Mouse (Mus musculus): ENCODE data around the gene Tcea2. TPM values are rescaled to one million over a fixed set of nuclear protein-coding genes. Genes with fewer than 3 reads are reported as not detected.

The Tcea2 gene
- polyA plus RNA-seq, 1 experiment from 2014 or later: 25.2 TPM

- no peaks in the 10 kb centered on the region for H3K36me3 ChIP-seq (ENCODE audit: control insufficient read depth, insufficient read depth, low read length)
- ATAC-seq (ENCODE audit: insufficient number of reproducible peaks, low FRiP score, low TSS enrichment, low read depth) (no peak), DNase-seq (ENCODE audit: low spot score) (no peak)
- H3K27me3 ChIP-seq (ENCODE audit: control insufficient read depth, insufficient read depth, low read length): peaks cover 16% of the 10 kb centered on the region
- 0 out of 2 replicates have a peak overlapping the region, but pooled peaks have one; percentile 12 for H3K27ac ChIP-seq (replicated peaks; ENCODE audit: low read depth, low read length)
- no peak overlapping the region for H3K4me2 ChIP-seq (ENCODE audit: low read depth, severe bottlenecking)
- no peak overlapping the region for H3K9ac ChIP-seq (ENCODE audit: low read length)
- H3K9me3 ChIP-seq (ENCODE audit: control insufficient read depth, low read length): no peaks in the 10 kb centered on the region
- H3K4me1 ChIP-seq (ENCODE audit: control insufficient read depth, insufficient read depth, low read length): peaks cover 32% of the 10 kb centered on the region
- WGBS: 66% methylated on average over 5 of the region's 5 CpGs
- H3K4me3 ChIP-seq (ENCODE audit: low read depth, low read length): no peak overlapping the region
These were observed 2.9 kb upstream of the Tcea2 start for GRCm38 (mm10) chr2:181677096-181677754.

- Histone ChIP-seq H3K9ac (ENCODE audit: low read length) (no peak overlapping the region), H3K36me3 (ENCODE audit: control insufficient read depth, insufficient read depth, low read length) (no peaks in the 10 kb centered on the region), H3K27me3 (ENCODE audit: control insufficient read depth, insufficient read depth, low read length) (peaks cover 11% of the 10 kb centered on the region), H3K4me2 (ENCODE audit: low read depth, severe bottlenecking) (no peak overlapping the region), H3K4me3 (ENCODE audit: low read depth, low read length) (no peak overlapping the region), H3K4me1 (ENCODE audit: control insufficient read depth, insufficient read depth, low read length) (peaks cover 32% of the 10 kb centered on the region), H3K27ac (replicated peaks; ENCODE audit: low read depth, low read length) (0 out of 2 replicates have a peak overlapping the region, but pooled peaks have one; percentile 12), H3K9me3 (ENCODE audit: control insufficient read depth, low read length) (no peaks in the 10 kb centered on the region)
- WGBS: 58% methylated on average over 3 of the region's 3 CpGs
- ATAC-seq (ENCODE audit: insufficient number of reproducible peaks, low FRiP score, low TSS enrichment, low read depth): no peak
- no peak for DNase-seq (ENCODE audit: low spot score)
These were observed 2.4 kb upstream of the Tcea2 start for GRCm38 (mm10) chr2:181677755-181678098.

GRCm38 (mm10) chr2:181678780-181679179 is 1.3 kb upstream of the Tcea2 start:
- 42% methylated on average over 1 of the region's 1 CpGs for WGBS
- Histone ChIP-seq H3K9ac (ENCODE audit: low read length) (no peak overlapping the region), H3K4me2 (ENCODE audit: low read depth, severe bottlenecking) (no peak overlapping the region; the same call in 1 of the 2 replicates), H3K9me3 (ENCODE audit: control insufficient read depth, low read length) (no peaks in the 10 kb centered on the region), H3K27ac (replicated peaks; ENCODE audit: low read depth, low read length) (no peak overlapping the region), H3K36me3 (ENCODE audit: control insufficient read depth, insufficient read depth, low read length) (no peaks in the 10 kb centered on the region), H3K27me3 (ENCODE audit: control insufficient read depth, insufficient read depth, low read length) (peaks cover 4% of the 10 kb centered on the region), H3K4me3 (ENCODE audit: low read depth, low read length) (no peak overlapping the region), H3K4me1 (ENCODE audit: control insufficient read depth, insufficient read depth, low read length) (peaks cover 28% of the 10 kb centered on the region)
- DNase-seq (ENCODE audit: low spot score) (peak; percentile 79), ATAC-seq (ENCODE audit: insufficient number of reproducible peaks, low FRiP score, low TSS enrichment, low read depth) (peak; percentile 52; the same call in 1 of the 2 replicates)

- peak overlapping the region; percentile 88 for H3K4me2 ChIP-seq (ENCODE audit: low read depth, severe bottlenecking)
- H3K4me3 ChIP-seq (ENCODE audit: low read depth, low read length): peak overlapping the region; percentile 69
- H3K27me3 ChIP-seq (ENCODE audit: control insufficient read depth, insufficient read depth, low read length): no peaks in the 10 kb centered on the region
- WGBS: 21% methylated on average over 7 of the region's 7 CpGs
- DNase-seq (ENCODE audit: low spot score) (no peak), ATAC-seq (ENCODE audit: insufficient number of reproducible peaks, low FRiP score, low TSS enrichment, low read depth) (no peak)
- H3K9me3 ChIP-seq (ENCODE audit: control insufficient read depth, low read length): no peaks in the 10 kb centered on the region
- peaks cover 15% of the 10 kb centered on the region for H3K4me1 ChIP-seq (ENCODE audit: control insufficient read depth, insufficient read depth, low read length)
- no peak overlapping the region for H3K27ac ChIP-seq (replicated peaks; ENCODE audit: low read depth, low read length)
- peak overlapping the region; percentile 90 for H3K9ac ChIP-seq (ENCODE audit: low read length)
- H3K36me3 ChIP-seq (ENCODE audit: control insufficient read depth, insufficient read depth, low read length): no peaks in the 10 kb centered on the region
These were observed 607 bp downstream of the Tcea2 start for GRCm38 (mm10) chr2:181680716-181681117.

GRCm38 (mm10) chr2:181681978-181682377 is 1.9 kb downstream of the Tcea2 start:
- Histone ChIP-seq H3K4me1 (ENCODE audit: control insufficient read depth, insufficient read depth, low read length) (peaks cover 13% of the 10 kb centered on the region), H3K4me3 (ENCODE audit: low read depth, low read length) (no peak overlapping the region), H3K27ac (replicated peaks; ENCODE audit: low read depth, low read length) (no peak overlapping the region), H3K9ac (ENCODE audit: low read length) (no peak overlapping the region), H3K27me3 (ENCODE audit: control insufficient read depth, insufficient read depth, low read length) (no peaks in the 10 kb centered on the region), H3K4me2 (ENCODE audit: low read depth, severe bottlenecking) (no peak overlapping the region), H3K36me3 (ENCODE audit: control insufficient read depth, insufficient read depth, low read length) (no peaks in the 10 kb centered on the region; the same call in 1 of the 2 replicates), H3K9me3 (ENCODE audit: control insufficient read depth, low read length) (no peaks in the 10 kb centered on the region)
- ATAC-seq (ENCODE audit: insufficient number of reproducible peaks, low FRiP score, low TSS enrichment, low read depth) (no peak), DNase-seq (ENCODE audit: low spot score) (no peak)
- WGBS: 94% methylated on average over 1 of the region's 1 CpGs

- Histone ChIP-seq H3K9ac (ENCODE audit: low read length) (no peak overlapping the region), H3K27ac (replicated peaks; ENCODE audit: low read depth, low read length) (no peak overlapping the region), H3K4me1 (ENCODE audit: control insufficient read depth, insufficient read depth, low read length) (peaks cover 9% of the 10 kb centered on the region), H3K36me3 (ENCODE audit: control insufficient read depth, insufficient read depth, low read length) (no peaks in the 10 kb centered on the region; the same call in 1 of the 2 replicates), H3K4me2 (ENCODE audit: low read depth, severe bottlenecking) (no peak overlapping the region), H3K9me3 (ENCODE audit: control insufficient read depth, low read length) (no peaks in the 10 kb centered on the region), H3K27me3 (ENCODE audit: control insufficient read depth, insufficient read depth, low read length) (no peaks in the 10 kb centered on the region), H3K4me3 (ENCODE audit: low read depth, low read length) (no peak overlapping the region)
- WGBS: 68% methylated on average over 4 of the region's 4 CpGs
- no peak for ATAC-seq (ENCODE audit: insufficient number of reproducible peaks, low FRiP score, low TSS enrichment, low read depth)
- no peak for DNase-seq (ENCODE audit: low spot score)
These were observed 3.3 kb downstream of the Tcea2 start for GRCm38 (mm10) chr2:181683381-181683780.

GRCm38 (mm10) chr2:181684713-181685112 is 4.6 kb downstream of the Tcea2 start:
- Histone ChIP-seq H3K9ac (ENCODE audit: low read length) (no peak overlapping the region), H3K9me3 (ENCODE audit: control insufficient read depth, low read length) (no peaks in the 10 kb centered on the region), H3K4me3 (ENCODE audit: low read depth, low read length) (no peak overlapping the region), H3K27ac (replicated peaks; ENCODE audit: low read depth, low read length) (no peak overlapping the region), H3K4me2 (ENCODE audit: low read depth, severe bottlenecking) (no peak overlapping the region), H3K36me3 (ENCODE audit: control insufficient read depth, insufficient read depth, low read length) (peaks cover 6% of the 10 kb centered on the region; the same call in 1 of the 2 replicates), H3K27me3 (ENCODE audit: control insufficient read depth, insufficient read depth, low read length) (no peaks in the 10 kb centered on the region), H3K4me1 (ENCODE audit: control insufficient read depth, insufficient read depth, low read length) (peaks cover 7% of the 10 kb centered on the region)
- 89% methylated on average over 1 of the region's 1 CpGs for WGBS
- ATAC-seq (ENCODE audit: insufficient number of reproducible peaks, low FRiP score, low TSS enrichment, low read depth) (no peak), DNase-seq (ENCODE audit: low spot score) (no peak)

GRCm38 (mm10) chr2:181685686-181686085 is 5.6 kb downstream of the Tcea2 start:
- 93% methylated on average over 4 of the region's 4 CpGs for WGBS
- DNase-seq (ENCODE audit: low spot score): no peak
- H3K9ac ChIP-seq (ENCODE audit: low read length): no peak overlapping the region
- peaks cover 6% of the 10 kb centered on the region for H3K4me1 ChIP-seq (ENCODE audit: control insufficient read depth, insufficient read depth, low read length)
- no peak for ATAC-seq (ENCODE audit: insufficient number of reproducible peaks, low FRiP score, low TSS enrichment, low read depth)
- H3K27me3 ChIP-seq (ENCODE audit: control insufficient read depth, insufficient read depth, low read length): no peaks in the 10 kb centered on the region
- no peak overlapping the region for H3K27ac ChIP-seq (replicated peaks; ENCODE audit: low read depth, low read length)
- H3K4me3 ChIP-seq (ENCODE audit: low read depth, low read length): no peak overlapping the region
- H3K9me3 ChIP-seq (ENCODE audit: control insufficient read depth, low read length): no peaks in the 10 kb centered on the region
- no peak overlapping the region for H3K4me2 ChIP-seq (ENCODE audit: low read depth, severe bottlenecking)
- H3K36me3 ChIP-seq (ENCODE audit: control insufficient read depth, insufficient read depth, low read length): peaks cover 6% of the 10 kb centered on the region; the same call in 1 of the 2 replicates

GRCm38 (mm10) chr2:181687586-181687985 is 7.5 kb downstream of the Tcea2 start:
- H3K4me3 ChIP-seq (ENCODE audit: low read depth, low read length): no peak overlapping the region
- H3K27ac ChIP-seq (replicated peaks; ENCODE audit: low read depth, low read length): no peak overlapping the region
- ATAC-seq (ENCODE audit: insufficient number of reproducible peaks, low FRiP score, low TSS enrichment, low read depth) (no peak), DNase-seq (ENCODE audit: low spot score) (no peak)
- H3K9ac ChIP-seq (ENCODE audit: low read length): no peak overlapping the region
- H3K4me1 ChIP-seq (ENCODE audit: control insufficient read depth, insufficient read depth, low read length): peaks cover 3% of the 10 kb centered on the region
- H3K27me3 ChIP-seq (ENCODE audit: control insufficient read depth, insufficient read depth, low read length): no peaks in the 10 kb centered on the region
- H3K9me3 ChIP-seq (ENCODE audit: control insufficient read depth, low read length): no peaks in the 10 kb centered on the region
- H3K36me3 ChIP-seq (ENCODE audit: control insufficient read depth, insufficient read depth, low read length): peaks cover 6% of the 10 kb centered on the region; the same call in 1 of the 2 replicates
- WGBS: 92% methylated on average over 8 of the region's 8 CpGs
- no peak overlapping the region for H3K4me2 ChIP-seq (ENCODE audit: low read depth, severe bottlenecking)

Data from limb, embryonic 11.5 days (tissue).